Mouse (Mus musculus): ENCODE results near the gene Crim1.

DNA sequence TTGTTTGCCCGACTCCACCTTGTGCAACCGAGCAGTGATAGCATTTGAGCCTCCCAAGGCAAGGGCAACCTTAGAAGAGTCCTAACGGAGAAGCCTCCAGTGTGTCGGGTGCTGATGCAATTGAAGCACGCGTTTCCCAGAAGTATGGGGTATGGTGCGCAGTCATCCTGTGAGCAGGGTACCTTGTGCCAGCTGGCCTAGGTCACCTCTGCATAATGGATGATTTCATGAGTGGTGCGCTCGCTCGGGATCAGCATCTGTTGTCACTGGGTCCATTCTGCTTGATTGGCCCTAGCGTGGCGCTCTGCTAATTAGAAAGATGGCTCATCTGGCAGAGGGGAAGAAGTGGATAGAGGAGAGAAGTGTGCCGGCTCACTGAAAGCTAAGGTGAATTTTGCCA, 37.9 kb downstream of the Crim1 start:
- no peak for TF ChIP-seq CTCF (IDR thresholded peaks at IDR 0.05; ENCODE audit: control insufficient read depth, insufficient read depth, insufficient read length)
- TF ChIP-seq MAX (IDR thresholded peaks at IDR 0.05) = no peak
- TF ChIP-seq MYOD1 (IDR thresholded peaks at IDR 0.05; ENCODE audit: control insufficient read depth, insufficient read length, low read depth) = no peak
- TF ChIP-seq CEBPB (IDR thresholded peaks at IDR 0.05; ENCODE audit: low read depth) = no peak
- TF ChIP-seq USF1 (IDR thresholded peaks at IDR 0.05; ENCODE audit: low read depth) = no peak
- TF ChIP-seq FOSL1 (IDR thresholded peaks at IDR 0.05; ENCODE audit: insufficient read depth, low read length, poor library complexity, severe bottlenecking) = no peak

Data from C2C12 (cell line).